Mouse (Mus musculus): ENCODE measurements around the gene Gm20388. TPM values are rescaled to one million over a fixed set of nuclear protein-coding genes. Genes with fewer than 3 reads are reported as not detected.

Gm20388 gene
- total RNA-seq, 1 experiment, result 27.0 TPM

DNA sequence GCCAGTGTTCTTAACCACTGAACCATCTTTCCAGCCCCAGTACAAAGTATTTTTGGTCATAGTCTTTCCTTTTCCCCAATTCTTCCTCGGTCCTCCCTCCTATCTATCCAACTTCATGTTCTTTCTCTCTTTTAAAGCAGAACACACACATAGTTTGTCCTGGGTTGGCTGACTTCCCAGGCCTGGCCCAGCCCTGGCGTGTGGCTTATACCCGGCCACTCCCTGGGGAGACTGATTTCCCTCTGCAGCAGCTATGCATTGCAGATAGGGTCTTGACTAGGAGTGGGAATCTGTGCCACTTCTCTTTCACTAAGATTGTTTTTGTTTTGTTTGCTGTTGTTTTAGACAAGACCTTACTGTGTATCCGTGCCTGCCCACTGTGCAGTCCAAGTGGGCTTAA lies 3160.5 kb downstream of the Gm20388 start:
- Histone ChIP-seq H3K27ac (ENCODE audit: insufficient read depth, low read depth, low read length, poor library complexity, severe bottlenecking) (no peak overlapping the region), H3K4me1 (ENCODE audit: control insufficient read depth in 2 of 2, insufficient read depth in 2 of 2, low read length in 2 of 2, poor library complexity in 1 of 2) (peaks cover 0 to 4% of the 10 kb centered on the region in 2 experiments; a peak in 1 of 4 replicates), H3K9ac (ENCODE audit: insufficient read depth, low read depth, low read length, poor library complexity, severe bottlenecking) (no peak overlapping the region), H3K36me3 (ENCODE audit: control insufficient read depth, insufficient read depth, low read length, poor library complexity, severe bottlenecking) (peaks cover 22% of the 10 kb centered on the region), H3K9me3 (ENCODE audit: control insufficient read depth, insufficient read depth, low read depth, low read length) (no peaks in the 10 kb centered on the region), H3K4me3 (ENCODE audit: insufficient read depth in 1 of 2, low read depth in 1 of 2, low read length in 2 of 2, poor library complexity in 1 of 2, severe bottlenecking in 1 of 2) (no peak overlapping the region)
- no peak for TF ChIP-seq MAFK (IDR thresholded peaks at IDR 0.05; ENCODE audit: insufficient read depth, low read depth, low read length)
- no peak for TF ChIP-seq CHD2 (IDR thresholded peaks at IDR 0.05; ENCODE audit: low read depth, low read length)
- no peak for TF ChIP-seq ZNF384 (IDR thresholded peaks at IDR 0.05; ENCODE audit: low read depth, low read length)
- no peak for TF ChIP-seq HCFC1 (IDR thresholded peaks at IDR 0.05; ENCODE audit: borderline replicate concordance, insufficient read depth, low read length)
- TF ChIP-seq ZC3H11A (IDR thresholded peaks at IDR 0.05; ENCODE audit: borderline replicate concordance, low read depth, low read length), result no peak
- in situ Hi-C loops (cut with MboI; ENCODE audit: low sequenced_read_pairs in 2 of 2, unreplicated experiment in 2 of 2), result no loop called here
- DNase-seq (ENCODE audit: low read depth, low spot score), result no peak

DNA sequence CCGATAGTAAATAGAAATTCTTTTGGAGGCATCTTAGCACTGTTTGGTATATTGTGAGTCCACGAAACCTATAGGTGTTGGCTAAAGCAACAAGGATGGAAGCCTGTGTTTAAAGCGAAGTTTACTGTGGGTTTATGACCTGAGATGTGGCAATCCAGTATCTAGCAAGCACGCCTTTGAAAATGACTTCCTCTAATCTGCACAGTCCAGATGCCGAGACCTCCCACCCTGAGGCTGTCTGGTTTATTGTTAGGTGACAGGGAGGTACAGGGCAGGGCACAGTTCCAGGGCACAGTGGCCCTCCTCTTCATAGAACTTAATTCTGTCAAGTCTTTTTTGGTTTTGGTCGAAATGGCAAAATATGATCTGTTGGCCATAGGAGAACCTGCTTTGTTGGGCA lies 3166.6 kb downstream of the Gm20388 start:
- TF ChIP-seq ZNF384 (IDR thresholded peaks at IDR 0.05; ENCODE audit: low read depth, low read length) (no peak), MAFK (IDR thresholded peaks at IDR 0.05; ENCODE audit: insufficient read depth, low read depth, low read length) (no peak), ZC3H11A (IDR thresholded peaks at IDR 0.05; ENCODE audit: borderline replicate concordance, low read depth, low read length) (no peak), CHD2 (IDR thresholded peaks at IDR 0.05; ENCODE audit: low read depth, low read length) (no peak), HCFC1 (IDR thresholded peaks at IDR 0.05; ENCODE audit: borderline replicate concordance, insufficient read depth, low read length) (no peak)
- Histone ChIP-seq H3K4me1 (ENCODE audit: control insufficient read depth in 2 of 2, insufficient read depth in 2 of 2, low read length in 2 of 2, poor library complexity in 1 of 2) (0 out of 4 replicates have a peak, but pooled peaks cover 0 to 3% of the 10 kb centered on the region in 2 experiments), H3K4me3 (ENCODE audit: insufficient read depth in 1 of 2, low read depth in 1 of 2, low read length in 2 of 2, poor library complexity in 1 of 2, severe bottlenecking in 1 of 2) (no peak overlapping the region), H3K36me3 (ENCODE audit: control insufficient read depth, insufficient read depth, low read length, poor library complexity, severe bottlenecking) (peaks cover 44% of the 10 kb centered on the region), H3K9me3 (ENCODE audit: control insufficient read depth, insufficient read depth, low read depth, low read length) (no peaks in the 10 kb centered on the region), H3K9ac (ENCODE audit: insufficient read depth, low read depth, low read length, poor library complexity, severe bottlenecking) (no peak overlapping the region), H3K27ac (ENCODE audit: insufficient read depth, low read depth, low read length, poor library complexity, severe bottlenecking) (no peak overlapping the region)
- in situ Hi-C loops (cut with MboI; ENCODE audit: low sequenced_read_pairs in 2 of 2, unreplicated experiment in 2 of 2), result no loop called here
- no peak for DNase-seq (ENCODE audit: low read depth, low spot score)

DNA sequence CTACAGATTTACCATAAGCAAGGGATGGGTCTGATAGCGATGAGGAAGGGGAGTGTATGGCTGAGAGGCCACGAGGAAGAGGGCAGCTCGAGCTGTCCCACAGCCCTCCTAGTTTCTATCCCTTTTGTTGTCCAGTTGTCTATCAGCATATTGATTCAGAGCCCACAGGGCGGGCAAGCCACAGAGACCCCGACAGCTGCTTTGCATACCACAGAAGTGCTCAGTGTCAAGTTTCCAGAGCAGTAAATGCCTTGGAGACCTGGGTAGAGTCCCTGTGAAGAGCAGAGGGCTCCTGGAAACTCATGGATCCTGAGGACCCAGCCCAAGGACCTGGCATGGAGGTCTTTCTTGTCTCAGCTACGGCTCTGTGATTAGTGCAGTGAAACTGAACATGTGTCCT lies 3172.4 kb downstream of the Gm20388 start:
- no peak for TF ChIP-seq CHD2 (IDR thresholded peaks at IDR 0.05; ENCODE audit: low read depth, low read length)
- TF ChIP-seq ZNF384 (IDR thresholded peaks at IDR 0.05; ENCODE audit: low read depth, low read length), result no peak
- no peak for TF ChIP-seq MAFK (IDR thresholded peaks at IDR 0.05; ENCODE audit: insufficient read depth, low read depth, low read length)
- no peak for TF ChIP-seq ZC3H11A (IDR thresholded peaks at IDR 0.05; ENCODE audit: borderline replicate concordance, low read depth, low read length)
- no peak for TF ChIP-seq HCFC1 (IDR thresholded peaks at IDR 0.05; ENCODE audit: borderline replicate concordance, insufficient read depth, low read length)
- no peak for DNase-seq (ENCODE audit: low read depth, low spot score)
- H3K27ac ChIP-seq (ENCODE audit: insufficient read depth, low read depth, low read length, poor library complexity, severe bottlenecking), result no peak overlapping the region
- H3K9me3 ChIP-seq (ENCODE audit: control insufficient read depth, insufficient read depth, low read depth, low read length), result no peaks in the 10 kb centered on the region
- H3K4me3 ChIP-seq (ENCODE audit: insufficient read depth in 1 of 2, low read depth in 1 of 2, low read length in 2 of 2, poor library complexity in 1 of 2, severe bottlenecking in 1 of 2), result no peak overlapping the region
- H3K4me1 ChIP-seq (ENCODE audit: control insufficient read depth in 2 of 2, insufficient read depth in 2 of 2, low read length in 2 of 2, poor library complexity in 1 of 2), result peaks cover 0 to 3% of the 10 kb centered on the region in 2 experiments; a peak in 1 of 4 replicates
- H3K36me3 ChIP-seq (ENCODE audit: control insufficient read depth, insufficient read depth, low read length, poor library complexity, severe bottlenecking), result peaks cover 40% of the 10 kb centered on the region
- in situ Hi-C loops (cut with MboI; ENCODE audit: low sequenced_read_pairs in 2 of 2, unreplicated experiment in 2 of 2), result no loop called here
- no peak overlapping the region for H3K9ac ChIP-seq (ENCODE audit: insufficient read depth, low read depth, low read length, poor library complexity, severe bottlenecking)

DNA sequence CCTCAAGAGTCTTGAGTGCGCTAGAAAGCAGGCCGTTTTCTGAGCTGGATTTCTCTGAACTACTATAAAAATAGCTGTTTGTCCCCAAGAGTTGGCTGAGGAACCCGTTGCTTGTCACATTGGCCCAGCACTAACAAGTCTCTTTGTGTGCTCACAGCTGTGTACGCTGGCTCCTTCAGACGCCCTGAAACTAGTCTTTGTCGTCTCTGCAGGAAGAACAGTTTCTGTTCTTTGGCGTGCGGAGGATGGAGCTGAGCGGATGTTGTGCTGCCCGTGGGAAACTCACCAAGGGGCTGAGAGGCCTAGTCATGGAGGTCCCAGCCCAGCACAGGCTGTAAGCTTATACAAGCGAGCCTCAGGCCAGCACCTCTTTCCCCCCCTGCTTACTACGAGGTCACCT lies 3173.0 kb downstream of the Gm20388 start:
- H3K4me3 ChIP-seq (ENCODE audit: insufficient read depth in 1 of 2, low read depth in 1 of 2, low read length in 2 of 2, poor library complexity in 1 of 2, severe bottlenecking in 1 of 2), result no peak overlapping the region
- H3K36me3 ChIP-seq (ENCODE audit: control insufficient read depth, insufficient read depth, low read length, poor library complexity, severe bottlenecking), result peaks cover 44% of the 10 kb centered on the region
- H3K4me1 ChIP-seq (ENCODE audit: control insufficient read depth in 2 of 2, insufficient read depth in 2 of 2, low read length in 2 of 2, poor library complexity in 1 of 2), result peaks cover 0 to 3% of the 10 kb centered on the region in 2 experiments; a peak in 1 of 4 replicates
- no peak overlapping the region for H3K27ac ChIP-seq (ENCODE audit: insufficient read depth, low read depth, low read length, poor library complexity, severe bottlenecking)
- no peaks in the 10 kb centered on the region for H3K9me3 ChIP-seq (ENCODE audit: control insufficient read depth, insufficient read depth, low read depth, low read length)
- no peak for DNase-seq (ENCODE audit: low read depth, low spot score)
- TF ChIP-seq CHD2 (IDR thresholded peaks at IDR 0.05; ENCODE audit: low read depth, low read length), result no peak
- in situ Hi-C loops (cut with MboI; ENCODE audit: low sequenced_read_pairs in 2 of 2, unreplicated experiment in 2 of 2), result no loop called here
- H3K9ac ChIP-seq (ENCODE audit: insufficient read depth, low read depth, low read length, poor library complexity, severe bottlenecking), result no peak overlapping the region

DNA sequence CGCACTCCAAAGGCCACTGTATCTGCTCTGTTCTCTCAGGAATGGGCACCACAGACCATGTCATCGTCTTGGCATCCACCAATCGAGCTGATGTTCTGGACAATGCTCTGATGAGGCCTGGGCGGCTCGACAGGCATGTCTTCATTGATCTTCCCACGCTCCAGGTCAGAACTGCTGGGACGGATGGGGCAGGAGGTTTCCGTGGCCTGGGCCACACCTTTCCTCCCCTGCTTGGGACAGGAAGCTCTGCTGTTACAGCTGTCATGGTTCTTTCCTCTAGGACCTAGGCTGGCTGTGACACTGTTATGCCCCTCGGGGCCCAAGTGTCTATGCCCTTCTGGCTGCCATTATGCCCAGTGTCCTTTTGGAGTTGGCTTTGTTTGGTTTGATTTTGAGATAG lies 3176.6 kb downstream of the Gm20388 start:
- in situ Hi-C loops (cut with MboI; ENCODE audit: low sequenced_read_pairs in 2 of 2, unreplicated experiment in 2 of 2), result no loop called here
- DNase-seq (ENCODE audit: low read depth, low spot score), result no peak
- peaks cover 53% of the 10 kb centered on the region; the same call in 1 of the 2 replicates for H3K36me3 ChIP-seq (ENCODE audit: control insufficient read depth, insufficient read depth, low read length, poor library complexity, severe bottlenecking)

More for the DNA sequence above, 3176.6 kb downstream of the Gm20388 start:
- no peak for TF ChIP-seq CHD2 (IDR thresholded peaks at IDR 0.05; ENCODE audit: low read depth, low read length)
- no peak for TF ChIP-seq HCFC1 (IDR thresholded peaks at IDR 0.05; ENCODE audit: borderline replicate concordance, insufficient read depth, low read length)
- TF ChIP-seq MAFK (IDR thresholded peaks at IDR 0.05; ENCODE audit: insufficient read depth, low read depth, low read length), result no peak
- TF ChIP-seq ZC3H11A (IDR thresholded peaks at IDR 0.05; ENCODE audit: borderline replicate concordance, low read depth, low read length), result no peak
- no peak for TF ChIP-seq ZNF384 (IDR thresholded peaks at IDR 0.05; ENCODE audit: low read depth, low read length)
- Histone ChIP-seq H3K4me3 (ENCODE audit: insufficient read depth in 1 of 2, low read depth in 1 of 2, low read length in 2 of 2, poor library complexity in 1 of 2, severe bottlenecking in 1 of 2) (no peak overlapping the region), H3K4me1 (ENCODE audit: control insufficient read depth in 2 of 2, insufficient read depth in 2 of 2, low read length in 2 of 2, poor library complexity in 1 of 2) (peaks cover 0 to 3% of the 10 kb centered on the region in 2 experiments; a peak in 1 of 4 replicates), H3K9ac (ENCODE audit: insufficient read depth, low read depth, low read length, poor library complexity, severe bottlenecking) (no peak overlapping the region), H3K27ac (ENCODE audit: insufficient read depth, low read depth, low read length, poor library complexity, severe bottlenecking) (no peak overlapping the region), H3K9me3 (ENCODE audit: control insufficient read depth, insufficient read depth, low read depth, low read length) (no peaks in the 10 kb centered on the region)
